Mouse (Mus musculus) Muller cell, postnatal 12 days (primary cell): ENCODE measurements around the gene Sept3.

Experiments used
- DNase-seq: peaks from one replicate; pipeline ENCODE4 v3.0.0-alpha.2; 2015; ENCODE audit errors: inconsistent ontology term

Sept3 gene

DNA sequence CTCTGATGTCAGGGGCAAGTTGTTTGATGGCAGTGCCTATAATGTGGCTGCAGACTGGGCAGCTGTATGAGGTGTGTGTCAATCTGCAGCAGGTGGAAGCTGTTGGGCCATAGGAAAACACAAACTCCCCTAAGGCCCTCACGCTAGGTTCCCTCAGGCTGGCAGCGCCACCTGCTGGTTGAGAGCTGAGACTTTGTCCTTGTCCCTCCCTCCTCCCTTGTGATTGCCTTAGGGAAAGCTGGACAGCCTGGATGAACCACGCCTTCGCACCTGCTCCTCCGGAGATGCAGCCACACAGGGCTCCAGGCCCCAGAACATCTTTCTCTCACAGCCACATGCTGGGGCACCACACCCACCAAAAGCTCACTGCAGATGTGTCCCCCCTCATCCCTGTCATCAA lies 3.5 kb upstream of the Sept3 start:
- DNase-seq: peak; percentile 46

- no peak for DNase-seq
Observed at GRCm38 (mm10) chr15:82272295-82272694, 2.4 kb upstream of the Sept3 start.

GRCm38 (mm10) chr15:82274927-82275901 lies 521 bp downstream of the Sept3 start:
- DNase-seq: peak; percentile 59

- DNase-seq: no peak
Observed at GRCm38 (mm10) chr15:82277591-82277990, 2.9 kb downstream of the Sept3 start.

DNA sequence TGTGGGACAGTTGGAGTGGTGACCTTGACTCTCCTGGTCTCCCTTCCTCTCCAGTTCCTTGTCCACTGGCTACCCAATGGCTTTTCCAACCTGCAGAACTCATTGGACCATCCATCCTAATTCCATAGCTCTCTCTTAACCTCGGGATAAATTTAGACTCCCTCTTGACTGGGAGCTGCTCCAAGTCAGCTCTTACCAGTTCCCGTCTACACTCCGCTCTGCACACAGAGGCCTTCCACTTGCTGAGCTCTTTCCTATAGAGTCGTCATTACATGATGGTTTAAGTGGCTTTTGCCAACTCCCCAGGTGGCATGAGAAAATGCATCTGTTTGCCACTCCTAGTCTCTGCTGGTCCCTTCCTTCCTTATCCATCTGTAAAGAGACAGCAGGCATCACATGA lies 5.9 kb downstream of the Sept3 start:
- DNase-seq: no peak

- no peak for DNase-seq
Observed at GRCm38 (mm10) chr15:82286157-82286556, 11.5 kb downstream of the Sept3 start.

- no peak for DNase-seq
Observed at GRCm38 (mm10) chr15:82290252-82290651, 15.6 kb downstream of the Sept3 start.

DNA sequence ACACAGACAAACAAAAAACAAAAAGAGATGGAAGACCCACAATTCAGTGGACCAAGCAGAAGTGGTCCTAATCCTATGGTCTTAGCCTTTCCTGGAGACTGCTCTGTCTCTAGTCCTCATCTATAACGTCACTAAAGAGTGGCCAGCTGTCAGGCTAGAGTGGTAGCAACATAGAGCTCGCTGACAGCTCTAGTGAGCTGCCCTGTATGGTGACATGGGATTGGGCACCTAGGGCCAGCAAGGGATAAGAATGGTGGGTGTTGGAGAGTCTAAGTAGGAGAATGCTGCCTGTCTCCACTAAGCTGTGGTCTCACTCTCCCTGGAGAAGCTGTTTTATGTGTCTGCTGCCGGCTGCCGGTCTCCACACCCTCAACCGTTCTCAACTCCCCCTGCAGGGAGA lies 18.2 kb downstream of the Sept3 start:
- DNase-seq: no peak

DNA sequence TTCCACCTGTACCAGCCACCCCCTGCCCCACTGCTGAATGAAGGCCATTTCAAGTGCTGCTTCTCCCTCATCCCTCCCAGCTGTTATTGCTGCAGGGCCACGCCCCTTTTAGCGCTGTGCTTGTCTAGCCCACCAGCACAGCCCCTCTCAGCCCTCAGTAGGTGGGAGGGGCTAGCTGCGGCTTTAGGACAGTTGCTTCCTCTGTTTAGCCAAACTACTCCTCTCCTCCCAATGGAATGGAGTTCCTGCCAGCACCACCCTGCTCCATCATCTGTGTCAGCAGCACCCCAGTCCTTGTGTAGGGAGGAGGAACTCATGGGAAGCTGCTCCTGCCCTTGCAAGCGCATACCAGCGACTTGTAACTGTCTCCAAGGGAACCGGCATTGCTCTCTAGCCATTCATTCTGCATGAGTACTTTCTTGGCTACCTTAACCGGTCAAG lies 18.6 kb downstream of the Sept3 start:
- DNase-seq: peak; percentile 54

DNA sequence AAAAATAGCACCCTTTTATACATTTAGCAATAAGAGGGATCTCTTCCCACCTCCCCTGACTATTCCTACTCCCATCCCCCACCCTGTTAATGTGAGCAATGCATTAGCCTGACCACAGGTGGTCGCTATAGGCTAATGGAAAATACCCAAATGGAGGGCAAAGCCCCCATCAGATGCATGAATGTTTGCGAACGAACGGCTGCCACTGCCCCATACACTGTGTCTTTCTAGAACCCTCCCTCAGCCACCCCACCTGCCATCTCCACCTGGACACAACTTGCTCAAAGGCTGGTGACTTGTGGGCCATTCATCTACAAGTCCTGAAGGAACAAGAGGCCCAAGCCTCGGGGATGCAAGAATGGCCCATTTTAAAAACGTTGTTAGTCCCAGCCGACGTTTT lies 19.4 kb downstream of the Sept3 start:
- no peak for DNase-seq

DNA sequence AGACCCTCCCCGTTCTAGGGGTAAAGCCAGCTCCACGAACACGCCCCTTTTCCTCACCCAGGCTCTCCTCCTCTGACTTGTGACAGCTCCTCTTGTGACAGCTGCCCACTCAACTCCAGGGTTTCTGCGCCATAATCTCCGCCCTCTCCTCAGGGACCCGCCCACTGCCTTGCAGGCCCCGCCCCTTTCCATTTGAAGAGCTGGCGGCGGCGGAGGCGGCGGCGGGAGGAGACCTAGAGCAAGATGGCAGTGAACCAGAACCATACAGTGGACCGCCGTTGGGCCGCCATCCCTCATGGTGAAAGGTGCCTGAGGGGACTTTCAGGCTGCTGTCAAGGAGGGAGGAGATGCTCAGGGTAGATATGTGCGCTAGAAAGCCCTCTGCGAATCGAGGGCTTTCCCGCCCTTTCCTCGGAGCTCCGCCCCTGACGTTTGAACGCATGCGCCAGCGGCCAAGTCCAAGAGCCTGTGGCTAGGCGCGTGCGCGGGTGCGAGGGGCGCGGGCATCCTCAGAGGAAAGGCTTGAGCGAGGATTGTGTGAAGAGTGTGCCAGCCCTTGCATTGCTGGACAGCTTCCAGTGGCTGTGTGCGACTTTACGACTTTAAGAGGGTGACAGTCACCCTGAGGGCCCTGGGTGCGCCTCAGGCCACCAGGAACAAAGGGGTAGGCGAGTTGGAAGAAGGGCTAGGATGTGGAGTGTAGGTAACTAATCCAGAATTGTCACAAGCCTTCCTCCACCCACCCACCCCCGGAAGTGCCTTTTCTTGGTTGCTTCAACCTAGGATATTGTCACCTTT lies 24.3 kb downstream of the Sept3 start, which contains the start of gene Wbp2nl:
TSS of gene Wbp2nl (plus strand) at position 191 of the 798 bp plus-strand sequence.
- DNase-seq: no peak

GRCm38 (mm10) chr15:82307107-82307506 lies 32.4 kb downstream of the Sept3 start:
- no peak for DNase-seq

DNA sequence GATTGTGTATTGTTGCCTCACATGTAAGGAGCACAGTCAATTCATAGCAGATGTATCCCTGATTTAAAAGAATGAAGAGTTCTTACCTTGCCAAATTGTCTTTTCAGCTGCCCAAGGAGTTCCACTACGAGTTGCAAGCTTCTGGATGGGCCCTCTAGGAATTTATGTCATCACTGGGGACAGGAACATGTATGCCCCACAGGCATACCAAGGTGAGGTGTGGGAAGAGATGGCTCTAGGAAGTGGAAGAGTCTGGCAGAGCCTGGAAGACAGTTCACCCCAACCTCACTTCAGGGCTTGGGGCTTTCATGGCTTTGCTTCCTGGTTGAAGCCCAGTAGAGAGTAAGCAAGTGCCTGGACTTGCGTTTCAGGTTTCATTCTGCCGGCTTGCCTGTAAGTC lies 33.7 kb downstream of the Sept3 start:
- DNase-seq: no peak

GRCm38 (mm10) chr15:82317839-82318238 lies 43.1 kb downstream of the Sept3 start:
- DNase-seq: no peak

DNA sequence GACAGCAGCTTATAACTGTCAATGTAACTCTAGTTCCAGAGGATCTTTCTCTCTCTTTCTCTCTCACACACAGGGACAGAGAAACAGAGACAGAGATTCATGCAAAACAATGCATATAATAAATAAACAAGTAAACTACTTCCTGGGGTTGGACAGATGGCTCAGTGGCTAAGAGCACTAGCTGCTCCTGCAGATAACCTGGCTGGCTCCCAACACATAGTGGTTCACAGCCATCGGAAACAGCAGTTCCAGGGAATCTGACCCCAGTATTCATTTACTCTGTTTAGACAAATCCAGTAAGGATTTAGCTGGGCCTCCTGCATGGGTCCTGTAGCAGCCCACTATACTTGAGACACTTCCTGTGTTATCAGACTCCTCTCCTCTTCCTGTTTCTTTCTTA lies 44.9 kb downstream of the Sept3 start:
- DNase-seq: no peak

DNA sequence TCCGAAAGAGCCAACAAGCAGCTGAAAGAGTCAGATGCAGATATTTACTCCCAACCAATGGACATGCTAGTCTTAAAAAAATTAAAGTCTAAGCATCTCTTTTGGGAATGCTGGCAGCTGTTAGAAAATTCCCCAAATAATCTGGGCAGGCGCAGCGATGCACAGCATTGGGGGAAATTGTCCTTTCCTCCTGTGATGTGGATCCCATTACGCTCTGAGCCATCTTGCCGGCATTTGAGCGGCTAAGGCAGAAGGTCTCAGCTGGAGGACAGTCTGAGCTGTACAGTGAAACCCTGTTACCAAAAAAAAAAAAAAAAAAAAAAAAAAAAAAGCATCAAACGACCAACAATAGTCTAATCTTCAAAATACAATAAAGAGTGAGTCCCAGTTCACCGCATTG lies 47.5 kb downstream of the Sept3 start:
- no peak for DNase-seq

DNA sequence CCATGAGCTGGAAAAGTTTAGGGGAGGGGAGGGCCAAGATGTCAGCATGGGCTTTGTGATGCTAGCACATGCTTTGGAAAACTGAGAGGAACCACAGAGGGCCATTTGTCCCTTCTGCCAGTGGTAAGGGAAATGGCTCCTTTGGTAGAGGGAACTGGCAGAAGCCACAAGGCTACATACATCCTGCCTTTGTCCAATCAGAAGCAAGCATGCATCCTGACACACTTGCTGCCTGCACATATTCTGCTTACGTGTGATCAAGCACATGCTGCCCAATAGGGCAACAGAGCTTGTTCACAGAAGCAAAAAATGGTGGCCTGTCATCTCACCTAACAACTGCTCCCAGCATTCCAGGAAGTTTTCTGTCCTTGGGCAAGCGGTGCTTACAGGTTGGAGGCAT lies 50.7 kb downstream of the Sept3 start:
- DNase-seq: no peak

GRCm38 (mm10) chr15:82335194-82335593 lies 60.5 kb downstream of the Sept3 start:
- no peak for DNase-seq

DNA sequence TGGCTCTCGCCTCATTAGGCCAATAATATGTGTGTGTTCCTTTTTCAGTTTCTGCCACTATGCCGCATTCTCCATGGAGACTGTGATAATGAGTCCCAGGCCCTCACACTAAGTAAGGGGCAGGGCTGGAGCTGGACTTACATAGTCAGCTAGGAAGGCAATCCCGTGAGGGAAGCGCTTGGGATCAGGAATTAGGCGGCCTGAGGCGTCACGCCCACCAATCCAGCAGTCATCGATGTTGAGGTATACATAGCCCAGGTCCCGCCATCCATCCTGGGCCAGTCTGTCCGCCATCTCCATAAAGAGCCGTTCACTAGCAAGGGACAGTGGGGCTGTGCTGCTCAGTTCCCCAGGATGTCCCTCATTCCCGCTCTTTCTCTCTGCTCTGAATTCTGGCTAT lies 61.9 kb downstream of the Sept3 start:
- no peak for DNase-seq

DNA sequence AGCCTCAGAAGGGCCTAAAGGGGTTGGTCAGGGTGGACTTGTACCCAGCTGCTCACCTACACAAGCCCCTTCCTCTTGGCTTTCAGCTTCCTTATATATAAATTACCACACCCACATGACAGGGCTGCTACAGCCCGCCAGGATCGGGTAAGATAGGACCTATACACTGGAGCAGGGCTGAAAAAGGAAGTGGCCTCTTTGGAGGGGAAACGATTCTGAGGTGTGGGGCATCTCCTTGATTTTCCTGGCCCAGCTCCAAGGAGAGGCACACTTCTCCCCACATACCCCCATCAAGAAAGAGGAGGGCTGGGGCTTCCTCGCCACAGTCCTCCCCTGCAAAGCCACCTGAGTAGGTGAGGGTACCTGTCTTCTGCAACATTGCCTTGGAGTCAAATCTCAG lies 63.2 kb downstream of the Sept3 start:
- no peak for DNase-seq

DNA sequence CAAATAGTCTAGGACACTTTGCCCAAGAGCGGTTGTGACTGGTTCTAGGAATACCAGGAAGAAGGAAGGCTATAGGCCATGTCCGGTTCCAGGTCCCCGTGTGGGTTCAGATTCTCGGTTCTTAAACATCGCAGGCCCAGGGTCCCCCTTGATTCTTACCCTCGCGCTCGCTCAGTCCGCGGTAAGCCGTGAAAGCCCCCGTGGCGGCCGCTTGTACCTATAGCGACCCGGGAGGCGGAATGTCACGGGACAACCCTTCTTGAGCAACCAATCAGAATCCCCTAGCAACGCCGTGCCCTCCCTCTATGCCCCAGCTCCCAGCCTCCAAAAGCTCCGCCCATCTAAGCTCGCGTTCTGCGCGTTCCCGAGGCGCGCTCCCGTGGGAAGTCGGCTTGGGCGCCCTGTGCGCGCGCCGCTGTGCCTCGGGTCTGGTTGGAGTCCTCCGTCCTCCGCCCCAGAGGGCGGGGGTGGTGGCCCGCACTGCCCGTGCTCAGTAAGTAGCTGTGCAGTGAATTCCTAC lies 64.0 kb downstream of the Sept3 start, which contains the start of the genes Naga, Pheta2 and Smdt1:
TSS of gene Naga (minus strand) at position 333 of the 520 bp plus-strand sequence.
TSS of gene Pheta2 (plus strand) at position 350 of the 520 bp plus-strand sequence.
TSS of gene Smdt1 (plus strand) at position 367 of the 520 bp plus-strand sequence.
- DNase-seq: peak; percentile 98

- no peak for DNase-seq
Observed at GRCm38 (mm10) chr15:82339150-82339549, 64.5 kb downstream of the Sept3 start.
